Mouse (Mus musculus) limb, embryonic 15.5 days (tissue): Measurements from ENCODE around the gene Adap1. TPM values are rescaled to one million over a fixed set of nuclear protein-coding genes. Genes with fewer than 3 reads are reported as not detected.
"Not testable (repeated sequence)": the region's sequence is repeated elsewhere in the genome, so short reads cannot be mapped to it uniquely, and the experiment has no call there.

ENCODE experiments used
- ATAC-seq: fragments of 200-750 bp; cut with Nextera tagmentation; 2 replicates; pipeline ENCODE4 v1.8.0; 2017; ENCODE audit warnings: low read depth, moderate TSS enrichment; ENCODE audit not compliant: insufficient number of reproducible peaks, low FRiP score, low TSS enrichment
- H3K27ac ChIP-seq: fragments of 300-500 bp; sonication (generic); 2 replicates; pipeline ENCODE4 v1.5.1; 2015; ENCODE audit warnings: moderate library complexity, mild to moderate bottlenecking, inconsistent platforms
- H3K27me3 ChIP-seq: fragments of 300-500 bp; sonication (generic); 2 replicates; pipeline ENCODE4 v1.6.1; 2015; ENCODE audit warnings: inconsistent platforms
- H3K36me3 ChIP-seq: fragments of 300-500 bp; sonication (generic); 2 replicates; pipeline ENCODE4 v1.6.1; 2015; ENCODE audit warnings: inconsistent platforms
- H3K4me1 ChIP-seq: fragments of 300-500 bp; sonication (generic); 2 replicates; pipeline ENCODE4 v1.6.1; 2015; ENCODE audit warnings: inconsistent platforms
- H3K4me2 ChIP-seq: fragments of 300-500 bp; sonication (generic); 2 replicates; pipeline ENCODE4 v1.6.1; 2015; ENCODE audit warnings: mild to moderate bottlenecking, inconsistent platforms
- H3K4me3 ChIP-seq: fragments of 300-500 bp; sonication (generic); 2 replicates; pipeline ENCODE4 v1.5.1; 2015; ENCODE audit warnings: mild to moderate bottlenecking, inconsistent platforms
- H3K9ac ChIP-seq: fragments of 300-500 bp; sonication (generic); 2 replicates; pipeline ENCODE4 v1.6.1; 2015; ENCODE audit warnings: inconsistent platforms
- H3K9me3 ChIP-seq: fragments of 300-500 bp; sonication (generic); 2 replicates; pipeline ENCODE4 v1.6.1; 2016; ENCODE audit warnings: inconsistent platforms
- WGBS: fragments of 180-500 bp; shearing (Covaris S2); methylation state at CpG from one replicate; pipeline ENCODE4 v1.1.7; 2015; 5-methylcytosine and 5-hydroxymethylcytosine counted together
- polyA plus RNA-seq: library from polyadenylated mRNA; unstranded; fragments of >200 nt; fragmentation: Nextera tagmentation; extraction: Ambion mirVana; gene quantifications from 2 replicates; pipeline ENCODE4 v1.2.1, GENCODE M21; 2015

Gene Adap1
- polyA plus RNA-seq, 1 experiment from 2014 or later = 3.2 TPM

DNA sequence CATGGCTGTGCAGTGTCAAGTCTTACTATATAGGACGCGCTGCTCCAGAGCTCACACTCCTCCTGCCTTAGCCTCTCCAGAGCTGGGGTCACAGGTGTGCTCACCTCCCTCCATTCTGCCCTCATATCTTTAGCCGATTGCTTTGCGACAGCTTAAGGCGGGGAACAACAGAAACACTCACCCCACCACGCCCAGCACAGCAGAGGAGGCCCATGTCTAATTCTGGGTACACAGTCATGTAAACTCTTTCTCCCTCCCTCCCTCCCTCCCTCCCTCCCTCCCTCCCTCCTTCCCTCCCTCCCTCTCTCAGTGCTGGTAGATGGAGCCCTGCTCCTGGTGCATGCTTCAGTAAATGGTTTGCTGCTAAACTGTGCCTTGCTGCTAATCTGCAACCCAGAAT, 24.3 kb upstream of the Adap1 start:
- peaks cover 43% of the 10 kb centered on the region for H3K4me1 ChIP-seq
- no peak overlapping the region for H3K9ac ChIP-seq
- H3K27me3 ChIP-seq = no peaks in the 10 kb centered on the region
- H3K9me3 ChIP-seq = no peaks in the 10 kb centered on the region
- H3K36me3 ChIP-seq = no peaks in the 10 kb centered on the region
- no peak for ATAC-seq
- no peak overlapping the region for H3K4me2 ChIP-seq
- 72% methylated on average over 6 of the region's 6 CpGs for WGBS
- peak overlapping the region; percentile 4; the same call in 1 of the 2 replicates for H3K27ac ChIP-seq
- no peak overlapping the region for H3K4me3 ChIP-seq

DNA sequence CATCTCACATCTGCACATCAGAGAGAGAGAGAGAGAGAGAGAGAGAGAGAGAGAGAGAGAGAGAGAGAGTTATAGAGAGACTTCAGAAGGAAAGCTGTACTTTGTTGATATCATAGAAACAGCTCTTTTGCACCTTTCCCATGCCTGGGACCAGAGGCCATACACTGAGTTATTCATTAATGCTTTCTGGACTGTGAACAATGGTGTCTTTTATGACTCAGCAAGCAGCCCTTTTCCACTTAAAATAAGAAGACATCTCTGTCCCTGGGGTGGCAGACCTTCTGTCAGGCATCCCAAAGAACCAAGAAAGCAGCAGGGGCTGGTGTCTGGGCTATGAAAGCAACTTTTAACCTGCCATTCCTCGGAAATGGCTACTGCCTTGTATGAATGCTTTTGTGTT, 21.8 kb upstream of the Adap1 start:
- Histone ChIP-seq H3K9ac (no peak overlapping the region), H3K4me2 (no peak overlapping the region), H3K4me1 (peaks cover 43% of the 10 kb centered on the region), H3K4me3 (no peak overlapping the region), H3K27ac (no peak overlapping the region), H3K9me3 (no peaks in the 10 kb centered on the region), H3K36me3 (peaks cover 5% of the 10 kb centered on the region), H3K27me3 (no peaks in the 10 kb centered on the region)
- WGBS = 52% methylated on average over 1 of the region's 1 CpGs
- ATAC-seq = no peak

DNA sequence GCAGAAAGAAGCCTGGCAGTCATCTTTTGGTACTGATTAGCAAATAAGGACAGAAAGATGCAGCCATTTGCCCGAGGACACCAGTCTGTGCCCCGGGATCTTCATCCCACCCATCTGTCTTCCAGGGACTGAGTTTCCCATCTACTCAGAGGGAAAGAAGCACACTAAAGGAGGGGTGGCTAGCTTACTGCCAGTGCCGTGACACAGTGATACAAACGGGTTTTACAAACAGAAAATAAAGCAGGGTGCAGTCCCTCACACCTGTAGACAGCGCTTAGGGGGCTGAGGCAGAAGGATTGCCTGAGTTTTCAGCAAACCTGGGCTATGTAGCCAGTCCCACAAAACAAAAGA, 19.9 kb upstream of the Adap1 start:
- H3K27me3 ChIP-seq = no peaks in the 10 kb centered on the region
- peaks cover 21% of the 10 kb centered on the region for H3K36me3 ChIP-seq
- peak overlapping the region; percentile 83 for H3K4me3 ChIP-seq
- ATAC-seq = no peak
- no peaks in the 10 kb centered on the region for H3K9me3 ChIP-seq
- 0 out of 2 replicates have a peak overlapping the region, but pooled peaks have one; percentile 92 for H3K9ac ChIP-seq
- H3K4me2 ChIP-seq = peak overlapping the region; percentile 90
- peaks cover 27% of the 10 kb centered on the region for H3K4me1 ChIP-seq
- 9% methylated on average over 5 of the region's 5 CpGs for WGBS
- H3K27ac ChIP-seq = peak overlapping the region; percentile 74

DNA sequence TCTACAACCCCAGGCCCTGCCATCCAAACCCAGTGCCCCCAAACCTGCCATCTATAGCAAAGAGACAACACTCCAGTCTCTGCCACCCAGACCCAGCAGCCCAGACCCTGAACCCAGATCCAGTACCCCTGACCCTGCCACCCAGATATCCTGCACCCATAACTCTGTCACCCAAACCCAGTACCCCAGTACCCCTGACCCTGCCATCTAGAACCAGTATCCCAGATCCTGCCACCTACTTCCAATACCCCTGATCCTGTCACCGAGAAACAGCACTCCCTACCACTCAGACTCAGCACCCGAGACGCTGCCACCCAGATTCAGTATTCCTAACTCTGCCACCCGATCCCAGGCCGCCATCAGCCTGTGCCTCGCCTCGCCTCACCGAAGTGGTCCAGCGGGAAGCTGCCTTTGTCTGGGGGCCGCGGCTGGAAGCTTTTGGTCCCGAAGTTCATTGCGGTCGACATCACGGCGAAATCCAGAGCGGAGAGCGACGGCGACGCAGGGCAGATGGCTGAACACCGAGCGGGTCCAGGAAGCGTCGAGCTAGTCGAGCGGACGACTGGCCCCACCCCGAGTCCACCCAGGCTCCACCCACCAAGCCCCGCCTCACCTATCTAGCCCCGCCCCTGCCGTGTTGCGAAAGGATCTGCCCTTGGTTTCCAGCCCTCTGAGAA, 19.4 kb upstream of the Adap1 start:
- no peaks in the 10 kb centered on the region for H3K9me3 ChIP-seq
- WGBS = under 1% methylated on average over 33 of the region's 33 CpGs
- peak overlapping the region; percentile 83 for H3K4me3 ChIP-seq
- peak overlapping the region; percentile 92 for H3K9ac ChIP-seq
- peaks cover 23% of the 10 kb centered on the region for H3K4me1 ChIP-seq
- peak overlapping the region; percentile 90 for H3K4me2 ChIP-seq
- H3K27me3 ChIP-seq = no peaks in the 10 kb centered on the region
- H3K36me3 ChIP-seq = peaks cover 26% of the 10 kb centered on the region
- peak; percentile 84 for ATAC-seq
- H3K27ac ChIP-seq = peak overlapping the region; percentile 84

DNA sequence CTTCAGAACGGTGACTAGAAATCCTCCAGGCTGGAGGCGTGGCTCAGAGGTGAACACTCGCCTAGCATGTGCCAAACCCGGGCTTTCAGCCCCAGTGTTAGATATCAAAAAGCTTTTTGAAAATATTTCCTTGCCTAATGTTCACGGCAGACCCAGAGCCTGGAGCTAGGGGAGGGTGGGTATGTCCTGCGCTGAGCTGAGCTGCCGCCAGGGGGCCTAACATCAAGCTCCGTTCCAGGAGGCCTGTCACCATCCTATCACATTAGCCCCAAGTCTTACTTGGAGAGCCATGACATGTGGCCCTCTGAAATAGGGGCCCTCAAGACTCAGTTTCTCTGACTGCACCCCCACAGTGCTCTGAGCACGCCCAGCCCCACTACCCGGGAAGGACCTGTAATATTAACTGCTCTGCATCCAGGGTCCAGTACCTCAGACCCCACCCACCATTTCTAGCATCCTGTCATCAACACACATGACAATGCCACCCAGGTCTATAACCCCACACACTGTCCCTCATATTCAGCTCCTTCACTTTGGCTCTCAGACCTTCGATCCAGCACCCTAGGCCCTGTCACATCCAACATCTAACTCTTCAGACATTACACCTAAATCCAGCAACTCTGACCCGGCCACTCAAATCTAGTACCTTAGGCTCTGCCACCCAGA, 18.7 kb upstream of the Adap1 start:
- WGBS = 4% methylated on average over 12 of the region's 12 CpGs
- H3K4me1 ChIP-seq = peaks cover 23% of the 10 kb centered on the region

GRCm38 (mm10) chr5:139338891-139339290, 13.5 kb upstream of the Adap1 start:
- ATAC-seq = no peak
- no peaks in the 10 kb centered on the region for H3K9me3 ChIP-seq
- H3K9ac ChIP-seq = no peak overlapping the region
- H3K4me1 ChIP-seq = peaks cover 8% of the 10 kb centered on the region
- H3K4me2 ChIP-seq = no peak overlapping the region
- H3K27me3 ChIP-seq = no peaks in the 10 kb centered on the region
- no peak overlapping the region for H3K4me3 ChIP-seq
- H3K27ac ChIP-seq = no peak overlapping the region
- peaks cover 73% of the 10 kb centered on the region for H3K36me3 ChIP-seq
- 86% methylated on average over 11 of the region's 11 CpGs for WGBS

More for the DNA sequence above, 18.7 kb upstream of the Adap1 start:
- Histone ChIP-seq H3K27ac (peak overlapping the region; percentile 84), H3K4me3 (peak overlapping the region; percentile 83), H3K36me3 (peaks cover 33% of the 10 kb centered on the region), H3K27me3 (no peaks in the 10 kb centered on the region), H3K4me2 (peak overlapping the region; percentile 90), H3K9ac (peak overlapping the region; percentile 92), H3K9me3 (no peaks in the 10 kb centered on the region)
- ATAC-seq = no peak

- Histone ChIP-seq H3K9me3 (no peaks in the 10 kb centered on the region), H3K9ac (no peak overlapping the region), H3K4me1 (peaks cover 5% of the 10 kb centered on the region), H3K27ac (no peak overlapping the region), H3K4me2 (no peak overlapping the region), H3K4me3 (no peak overlapping the region), H3K36me3 (peaks cover 73% of the 10 kb centered on the region), H3K27me3 (no peaks in the 10 kb centered on the region)
- no peak for ATAC-seq
- 85% methylated on average over 3 of the region's 3 CpGs for WGBS
Observed at GRCm38 (mm10) chr5:139338403-139338802, 13.0 kb upstream of the Adap1 start.

DNA sequence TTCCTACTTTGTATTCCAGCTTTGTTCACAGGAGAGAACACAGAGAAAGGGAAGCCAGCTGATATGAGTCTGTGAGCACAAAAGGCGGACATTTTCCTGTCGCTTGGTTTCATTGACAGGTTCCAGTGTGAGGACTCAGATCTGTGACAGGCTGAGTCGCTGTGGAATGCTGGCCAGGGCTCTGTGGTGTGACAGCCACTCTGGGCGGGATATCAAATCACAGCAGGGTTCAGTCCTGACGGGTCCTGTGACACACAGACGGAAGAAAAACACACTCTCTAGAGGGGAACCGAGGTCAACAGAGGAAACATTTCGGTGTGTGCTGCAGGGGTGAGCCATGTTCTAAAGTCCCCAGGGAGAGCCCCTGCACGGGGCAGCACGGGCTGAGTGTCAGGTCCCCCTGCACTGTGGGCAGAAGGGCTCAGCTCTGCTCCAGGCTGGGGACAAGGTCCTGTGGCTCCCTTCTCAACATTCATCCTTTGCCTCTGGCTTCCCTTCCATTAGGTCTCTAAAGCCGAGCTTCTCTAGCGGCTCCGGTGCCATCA, 12.5 kb upstream of the Adap1 start:
- Histone ChIP-seq H3K27me3 (no peaks in the 10 kb centered on the region), H3K9me3 (no peaks in the 10 kb centered on the region), H3K4me2 (no peak overlapping the region), H3K27ac (no peak overlapping the region; the same call in 1 of the 2 replicates), H3K9ac (no peak overlapping the region), H3K4me3 (no peak overlapping the region), H3K36me3 (peaks cover 73% of the 10 kb centered on the region), H3K4me1 (peaks cover 4% of the 10 kb centered on the region)
- WGBS = 79% methylated on average over 13 of the region's 13 CpGs
- ATAC-seq = no peak

GRCm38 (mm10) chr5:139335634-139336033, 10.2 kb upstream of the Adap1 start:
- WGBS = 84% methylated on average over 4 of the region's 4 CpGs
- H3K9ac ChIP-seq = no peak overlapping the region
- no peak overlapping the region for H3K27ac ChIP-seq
- peaks cover 55% of the 10 kb centered on the region for H3K36me3 ChIP-seq
- no peaks in the 10 kb centered on the region for H3K27me3 ChIP-seq
- no peak overlapping the region for H3K4me3 ChIP-seq
- peaks cover 16% of the 10 kb centered on the region for H3K4me1 ChIP-seq
- ATAC-seq = 0 out of 2 replicates have a peak, but pooled peaks have one; percentile 23
- H3K4me2 ChIP-seq = no peak overlapping the region
- H3K9me3 ChIP-seq = no peaks in the 10 kb centered on the region

DNA sequence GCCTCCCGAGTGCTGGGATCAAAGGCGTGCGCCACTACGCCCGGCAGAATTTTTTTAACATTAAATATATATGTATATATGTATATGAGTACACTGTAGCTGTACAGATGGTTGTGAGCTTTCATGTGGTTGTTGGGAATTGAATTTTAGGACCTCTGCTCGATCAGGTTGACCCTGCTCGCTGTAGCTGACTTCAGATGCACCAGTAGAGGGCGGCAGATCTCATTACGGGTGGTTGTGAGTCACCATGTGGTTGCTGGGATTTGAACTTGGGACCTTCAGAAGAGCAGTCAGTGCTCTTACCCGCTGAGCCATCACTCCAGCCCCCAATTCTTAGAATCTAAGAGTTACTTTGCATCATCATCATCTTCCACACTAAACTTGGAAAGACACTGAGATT, 9.0 kb upstream of the Adap1 start:
- not testable (repeated sequence) for H3K27me3 ChIP-seq, H3K9ac ChIP-seq, ATAC-seq, H3K27ac ChIP-seq, H3K9me3 ChIP-seq, H3K4me2 ChIP-seq, H3K4me3 ChIP-seq
- 85% methylated on average over 10 of the region's 10 CpGs for WGBS
- H3K4me1 ChIP-seq = peaks cover 16% of the 10 kb centered on the region
- H3K36me3 ChIP-seq = peaks cover 42% of the 10 kb centered on the region

- WGBS = 60% methylated on average over 16 of the region's 16 CpGs
- no peaks in the 10 kb centered on the region for H3K27me3 ChIP-seq
- H3K36me3 ChIP-seq = peaks cover 33% of the 10 kb centered on the region
- peaks cover 16% of the 10 kb centered on the region for H3K4me1 ChIP-seq
- H3K9ac ChIP-seq = no peak overlapping the region
- no peak overlapping the region for H3K27ac ChIP-seq
- no peak for ATAC-seq
- H3K4me3 ChIP-seq = no peak overlapping the region
- H3K9me3 ChIP-seq = no peaks in the 10 kb centered on the region
- no peak overlapping the region for H3K4me2 ChIP-seq
Observed at GRCm38 (mm10) chr5:139333301-139334013, 8.0 kb upstream of the Adap1 start.
